Mouse (Mus musculus) cerebellum, adult 11-12 months (tissue): Measurements from ENCODE around the gene Gm49342.
A peak's percentile ranks its signal among the peaks of the same experiment; 100 is the strongest.
"Not testable (repeated sequence)": the region's sequence is repeated elsewhere in the genome, so short reads cannot be mapped to it uniquely, and the experiment has no call there.

Experiments used
- DNase-seq: peaks from one replicate; pipeline ENCODE4 v3.0.0; 2022

The Gm49342 gene

GRCm38 (mm10) chr14:50938119-50938908 is 6.0 kb upstream of the Gm49342 start:
- no peak for DNase-seq

DNA sequence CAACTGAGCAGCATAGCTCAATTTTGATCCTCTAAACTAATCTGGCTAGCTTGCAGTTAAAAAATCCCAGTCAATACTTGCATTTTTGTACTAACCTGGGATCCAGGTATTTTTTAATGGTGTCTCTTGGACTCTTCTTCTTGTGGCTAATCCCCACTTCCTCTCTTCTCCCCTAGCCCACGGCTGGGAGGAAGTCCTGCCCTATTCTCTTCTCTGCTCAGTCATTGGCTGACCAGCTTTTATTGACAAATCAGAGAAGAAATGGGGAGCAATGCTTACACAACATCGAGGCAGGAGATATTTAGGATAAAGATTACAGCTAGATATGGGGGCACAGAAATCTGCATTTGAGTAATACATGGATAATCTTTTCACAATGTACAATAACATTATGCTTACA is 5.4 kb upstream of the Gm49342 start:
- no peak for DNase-seq

DNA sequence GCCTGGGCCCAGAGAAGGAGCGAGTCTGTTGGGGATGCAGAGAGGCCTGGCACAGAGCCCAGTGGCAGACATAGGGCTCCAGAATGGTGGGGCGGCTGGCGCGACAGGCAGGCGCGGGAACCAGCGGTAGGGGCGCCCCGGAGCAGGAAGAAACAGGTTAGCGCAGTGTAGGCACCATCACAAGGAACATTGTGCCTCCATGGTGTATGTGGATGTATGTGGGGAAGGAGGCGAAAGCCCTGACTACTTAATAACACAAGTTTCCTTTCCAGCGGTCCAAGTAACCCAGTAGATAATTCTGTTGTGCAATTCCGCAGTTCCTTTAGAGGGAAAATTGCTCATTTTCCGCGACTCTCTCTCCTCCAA is 334 bp downstream of the Gm49342 start:
- DNase-seq, result not testable (repeated sequence)

DNA sequence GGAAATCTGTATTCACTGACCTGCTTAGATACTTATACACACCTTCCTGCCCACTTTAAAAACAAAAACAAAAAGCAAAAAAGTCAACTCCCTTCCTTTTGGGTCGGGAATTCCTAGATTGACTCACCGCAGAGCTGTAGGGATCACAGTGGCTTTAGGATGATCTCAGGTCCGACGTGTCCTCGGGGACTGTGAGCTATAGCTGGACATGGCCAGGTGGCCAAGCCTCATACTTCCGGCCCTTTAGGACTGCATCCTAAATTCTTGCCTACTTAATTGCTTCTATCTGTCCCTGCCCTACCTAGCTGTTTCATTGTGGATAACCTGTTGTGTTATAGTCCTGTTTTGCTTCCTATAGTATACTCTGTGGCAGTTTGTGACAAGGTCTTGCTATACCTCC is 764 bp downstream of the Gm49342 start:
- not testable (repeated sequence) for DNase-seq

- DNase-seq, result not testable (repeated sequence)
These were observed 1.2 kb downstream of the Gm49342 start for GRCm38 (mm10) chr14:50945526-50945925.

- DNase-seq, result no peak
These were observed 11.2 kb downstream of the Gm49342 start for GRCm38 (mm10) chr14:50955487-50955886.

DNA sequence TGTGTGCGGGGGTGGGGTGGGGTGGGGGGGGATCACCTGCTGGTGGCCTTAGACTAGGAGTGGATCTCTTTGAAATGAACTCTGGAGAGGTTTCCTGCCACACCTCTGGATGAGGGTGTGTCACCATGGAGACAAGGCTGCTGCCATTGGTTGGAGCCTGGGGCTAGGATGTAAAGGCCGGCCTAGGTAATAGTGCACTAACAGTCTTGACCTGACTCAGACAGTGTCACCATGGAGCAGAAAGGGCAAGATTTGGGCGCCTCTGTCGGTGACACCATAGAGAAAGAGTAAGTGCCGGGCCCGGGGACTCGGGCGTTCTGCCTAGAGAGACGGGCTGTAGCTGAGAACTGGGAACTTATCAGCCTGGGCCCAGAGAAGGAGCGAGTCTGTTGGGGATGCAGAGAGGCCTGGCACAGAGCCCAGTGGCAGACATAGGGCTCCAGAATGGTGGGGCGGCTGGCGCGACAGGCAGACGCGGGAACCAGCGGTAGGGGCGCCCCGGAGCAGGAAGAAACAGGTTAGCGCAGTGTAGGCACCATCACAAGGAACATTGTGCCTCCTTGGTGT is 11.7 kb downstream of the Gm49342 start, which contains the start of gene Pnp2:
TSS of gene Pnp2 (plus strand) at position 51 of the 567 bp plus-strand sequence.
- DNase-seq, result peak; percentile 71

GRCm38 (mm10) chr14:50956724-50957123 is 12.4 kb downstream of the Gm49342 start:
- not testable (repeated sequence) for DNase-seq

GRCm38 (mm10) chr14:50957146-50957545 is 12.8 kb downstream of the Gm49342 start:
- DNase-seq, result not testable (repeated sequence)

GRCm38 (mm10) chr14:50958289-50958995 is 14.1 kb downstream of the Gm49342 start:
- DNase-seq, result not testable (repeated sequence)

GRCm38 (mm10) chr14:50968216-50968980 is 24.1 kb downstream of the Gm49342 start:
- no peak for DNase-seq

- DNase-seq, result no peak
These were observed 24.7 kb downstream of the Gm49342 start for GRCm38 (mm10) chr14:50969041-50969440.

DNA sequence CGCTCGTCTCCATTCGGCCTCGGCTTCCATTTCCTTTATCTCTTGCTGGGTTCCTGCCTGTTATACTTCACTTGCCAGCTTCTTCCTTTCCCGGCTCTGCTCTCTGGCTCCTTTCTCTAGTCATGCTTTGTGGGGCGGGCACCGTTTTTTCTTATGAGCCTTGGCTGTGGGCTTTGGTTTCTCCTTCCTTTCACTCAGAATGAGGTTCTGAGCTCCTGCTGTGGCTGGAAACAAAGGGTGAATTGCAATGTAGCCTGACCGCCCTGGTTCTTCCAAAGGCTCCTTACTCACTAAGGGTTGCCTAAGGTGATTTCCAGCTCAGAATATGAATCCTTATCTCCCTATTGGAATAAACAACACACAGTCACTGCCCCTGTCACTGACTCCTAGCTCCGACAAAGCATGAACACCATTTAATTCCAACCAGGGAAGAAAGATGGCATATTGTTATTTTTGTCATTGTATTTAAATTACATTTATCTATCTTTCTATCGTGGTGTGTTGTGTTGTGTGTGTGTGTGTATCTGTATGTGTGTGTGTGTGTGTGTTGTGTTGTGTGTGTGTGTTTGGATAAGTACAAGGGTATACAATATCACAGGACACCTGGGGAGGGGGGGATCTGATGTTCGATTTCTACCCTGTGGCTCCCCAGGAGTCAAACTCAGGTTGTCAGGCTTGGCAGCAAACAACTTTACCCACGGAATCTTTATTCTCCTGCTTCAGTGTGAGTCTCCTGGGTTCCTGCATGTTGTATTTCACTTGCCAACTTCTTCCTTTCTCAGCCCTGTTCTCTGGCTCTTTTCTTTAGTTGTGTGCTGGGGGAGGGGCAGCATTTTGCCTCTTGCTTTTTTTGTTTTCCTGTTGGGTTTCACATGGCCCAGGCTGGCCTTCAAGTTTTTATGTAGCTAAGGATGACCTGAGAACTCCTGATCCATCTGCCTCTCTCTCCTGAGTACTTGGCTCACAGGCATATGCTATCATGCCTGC is 25.5 kb downstream of the Gm49342 start:
- peak; percentile 43 for DNase-seq

- no peak for DNase-seq
These were observed 26.5 kb downstream of the Gm49342 start for GRCm38 (mm10) chr14:50970822-50971221.

GRCm38 (mm10) chr14:50973054-50973453 is 28.7 kb downstream of the Gm49342 start:
- DNase-seq, result not testable (repeated sequence)

- DNase-seq, result no peak
These were observed 29.4 kb downstream of the Gm49342 start for GRCm38 (mm10) chr14:50973700-50974099.

DNA sequence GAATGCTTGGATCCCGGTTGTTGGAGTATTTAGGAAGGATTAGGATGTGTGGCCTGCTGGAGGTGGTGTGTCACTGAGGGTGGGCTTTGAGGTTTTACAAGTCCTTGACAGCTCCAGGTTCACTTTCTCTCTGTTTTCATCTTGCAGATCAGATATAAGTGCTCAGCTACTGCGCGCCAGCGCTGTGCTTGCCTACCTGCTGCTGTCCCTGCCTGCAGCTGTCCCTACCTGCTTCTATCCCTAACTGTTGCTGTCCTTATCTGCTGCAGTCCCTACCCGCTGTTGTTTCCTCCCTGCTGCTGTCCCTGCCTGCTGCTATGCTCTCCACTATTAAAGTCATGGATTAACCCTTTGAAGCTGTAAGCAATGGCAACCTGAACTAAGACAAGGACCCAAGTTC is 30.7 kb downstream of the Gm49342 start:
- DNase-seq, result no peak

- DNase-seq, result no peak
These were observed 32.4 kb downstream of the Gm49342 start for GRCm38 (mm10) chr14:50976674-50977073.

DNA sequence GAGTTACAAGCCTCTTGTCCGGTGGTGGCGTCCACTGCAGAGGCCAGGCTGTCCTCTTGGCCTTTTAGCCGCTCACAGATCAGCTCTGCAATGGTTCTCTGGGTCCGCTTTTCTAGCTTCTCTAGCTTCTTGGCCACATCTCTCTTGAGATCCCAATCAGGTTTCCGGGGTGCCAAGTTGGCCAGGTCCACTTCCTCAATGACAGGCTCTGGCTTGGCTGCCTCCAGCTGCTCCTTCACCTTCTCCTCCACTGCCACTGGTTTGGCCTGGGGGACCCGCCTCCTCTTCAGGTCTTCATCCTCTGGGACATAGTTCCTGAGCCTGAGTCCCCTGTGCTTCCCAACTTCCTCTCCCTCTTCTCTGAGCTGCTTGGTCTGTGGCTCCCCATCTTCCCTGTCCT is 34.1 kb downstream of the Gm49342 start:
- DNase-seq, result not testable (repeated sequence)

DNA sequence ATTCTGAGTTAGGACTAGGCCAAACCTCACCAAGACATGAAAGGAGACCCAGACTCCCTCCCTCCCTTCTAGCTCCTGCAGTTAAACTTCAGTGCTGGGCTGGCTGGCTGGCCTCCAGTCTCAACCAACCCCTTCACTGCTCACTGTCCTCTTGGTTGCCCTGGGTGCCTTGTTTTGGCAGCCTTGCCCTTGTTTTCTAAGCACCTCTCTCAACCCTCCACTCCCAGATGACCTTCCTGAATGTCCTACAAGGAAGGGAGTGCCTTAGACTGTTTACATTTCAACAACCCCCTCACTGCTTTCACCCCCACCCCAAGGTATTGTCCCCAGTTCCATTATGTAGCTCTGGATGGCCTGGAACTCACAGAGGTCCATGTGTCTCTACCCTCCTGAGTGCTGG is 35.3 kb downstream of the Gm49342 start:
- no peak for DNase-seq

- no peak for DNase-seq
These were observed 36.9 kb downstream of the Gm49342 start for GRCm38 (mm10) chr14:50981207-50981606.

DNA sequence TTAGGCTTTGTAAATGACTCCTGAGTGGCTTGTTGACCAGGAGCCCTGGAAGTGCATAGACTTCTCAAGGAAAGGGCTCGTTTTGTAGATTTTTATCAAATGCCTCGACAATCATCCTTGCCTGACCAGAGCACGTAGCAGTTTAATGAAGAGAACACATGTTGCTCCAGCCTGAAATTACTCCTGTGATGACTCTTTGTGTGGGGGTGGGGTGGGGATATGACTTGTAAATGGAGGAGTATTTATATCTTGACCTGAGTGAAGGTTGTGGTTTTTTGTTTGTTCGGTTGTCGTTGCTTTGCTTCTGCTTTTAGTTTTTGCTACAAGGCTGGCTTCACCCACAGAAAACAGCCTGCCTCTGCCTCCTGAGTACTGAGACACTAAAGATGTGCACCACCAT is 37.5 kb downstream of the Gm49342 start:
- no peak for DNase-seq
